Mouse (Mus musculus) megakaryocyte, adult 5-6 weeks (primary cell): ENCODE results near the gene Pklr. TPM values are rescaled to one million over a fixed set of nuclear protein-coding genes. Genes with fewer than 3 reads are reported as not detected.

Experiments
- ATAC-seq: 2 replicates; pipeline ENCODE4 v1.8.0; 2016; ENCODE audit warnings: mild to moderate bottlenecking, inconsistent platforms; ENCODE audit not compliant: poor library complexity, severe bottlenecking
- total RNA-seq, 2 experiments: library from RNA; stranded (forward) in 1 of 2; stranded (reverse) in 1 of 2; fragments of 153-499, 151-499 nt in 1 of 2; fragments of 221-1000, 200-1000 nt in 1 of 2; gene quantifications; 2 replicates each; pipeline versions ENCODE4 v1.2.3 to v1.2.4; 2015 to 2017

The Pklr gene
- total RNA-seq, 2 experiments from 2014 or later: 1.2 to 1.4 TPM

- no peak for ATAC-seq
Measured at GRCm38 (mm10) chr3:89161786-89162185, 25.8 kb downstream of the Pklr start.

- no peak for ATAC-seq
Measured at GRCm38 (mm10) chr3:89163123-89163522, 27.2 kb downstream of the Pklr start.

- ATAC-seq: no peak
Measured at GRCm38 (mm10) chr3:89163643-89164245, 27.8 kb downstream of the Pklr start.

- ATAC-seq: peak; percentile 99
Measured at GRCm38 (mm10) chr3:89164506-89165267, 28.7 kb downstream of the Pklr start, which contains the start of gene Clk2. TSS of gene Clk2 (plus strand) at chr3:89164795.

- ATAC-seq: no peak
Measured at GRCm38 (mm10) chr3:89165268-89165870, 29.4 kb downstream of the Pklr start.

- no peak for ATAC-seq
Measured at GRCm38 (mm10) chr3:89166945-89167344, 31.0 kb downstream of the Pklr start.

GRCm38 (mm10) chr3:89174844-89175243 lies 38.9 kb downstream of the Pklr start:
- ATAC-seq: no peak

- no peak for ATAC-seq
Measured at GRCm38 (mm10) chr3:89175544-89175943, 39.6 kb downstream of the Pklr start.

- ATAC-seq: no peak
Measured at GRCm38 (mm10) chr3:89176421-89176820, 40.5 kb downstream of the Pklr start.

- peak; percentile 95 for ATAC-seq
Measured at GRCm38 (mm10) chr3:89177242-89178106, 41.5 kb downstream of the Pklr start, which contains the start of gene Scamp3. TSS of gene Scamp3 (plus strand) at chr3:89177473.

- no peak for ATAC-seq
Measured at GRCm38 (mm10) chr3:89178107-89178385, 42.1 kb downstream of the Pklr start.

- no peak for ATAC-seq
Measured at GRCm38 (mm10) chr3:89179056-89179455, 43.1 kb downstream of the Pklr start.

- ATAC-seq: no peak
Measured at GRCm38 (mm10) chr3:89181749-89182500, 46.0 kb downstream of the Pklr start.

- peak; percentile 26 for ATAC-seq
Measured at GRCm38 (mm10) chr3:89182531-89183057, 46.7 kb downstream of the Pklr start.

GRCm38 (mm10) chr3:89183058-89183958 lies 47.4 kb downstream of the Pklr start, which contains the start of gene Fam189b:
TSS of gene Fam189b (plus strand) at chr3:89183143.
- ATAC-seq: peak; percentile 90

GRCm38 (mm10) chr3:89183959-89184315 lies 48.0 kb downstream of the Pklr start:
- ATAC-seq: no peak

GRCm38 (mm10) chr3:89187197-89187596 lies 51.3 kb downstream of the Pklr start:
- ATAC-seq: no peak

- ATAC-seq: peak; percentile 28; the same call in 1 of the 2 replicates
Measured at GRCm38 (mm10) chr3:89187690-89188477, 51.9 kb downstream of the Pklr start.
